Mouse (Mus musculus): ENCODE results near the gene Clk1. TPM values are rescaled to one million over a fixed set of nuclear protein-coding genes. Genes with fewer than 3 reads are reported as not detected.

Gene Clk1
- polyA plus RNA-seq, 1 experiment from 2014 or later, result 151 TPM

DNA sequence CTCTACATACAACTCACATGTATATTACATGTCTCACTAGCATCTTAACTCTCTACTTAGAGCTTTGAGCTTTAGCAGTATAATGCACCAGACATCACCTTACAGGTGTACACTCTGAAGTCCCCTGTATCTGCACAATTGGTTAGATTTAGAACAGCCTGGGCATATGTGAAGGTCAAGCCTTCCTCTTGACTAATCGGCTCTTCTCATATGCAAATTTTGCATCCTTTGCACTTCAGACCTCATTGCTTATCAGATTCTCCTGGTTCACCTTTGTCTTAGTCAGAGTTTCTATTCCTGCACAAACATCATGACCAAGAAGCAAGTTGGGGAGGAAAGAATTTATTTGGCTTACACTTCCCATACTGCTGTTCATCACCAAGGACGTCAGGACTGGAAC lies 54.1 kb downstream of the Clk1 start:
- Histone ChIP-seq H3K27ac (ENCODE audit: low read depth, low read length) (no peak overlapping the region), H3K4me2 (ENCODE audit: low read length) (no peak overlapping the region), H3K9ac (ENCODE audit: low read depth, low read length) (no peak overlapping the region), H3K4me1 (ENCODE audit: control insufficient read depth, insufficient read depth, low read depth, low read length) (no peaks in the 10 kb centered on the region), H3K36me3 (ENCODE audit: control insufficient read depth, insufficient read depth, low read length) (no peaks in the 10 kb centered on the region), H3K9me3 (ENCODE audit: control insufficient read depth, low read length) (no peaks in the 10 kb centered on the region), H3K4me3 (ENCODE audit: low read length) (no peak overlapping the region), H3K27me3 (replicated peaks; ENCODE audit: control insufficient read depth, insufficient read depth, low read length) (no peaks in the 10 kb centered on the region)
- no peak for ATAC-seq
- WGBS, result 71% methylated on average over 2 of the region's 2 CpGs

DNA sequence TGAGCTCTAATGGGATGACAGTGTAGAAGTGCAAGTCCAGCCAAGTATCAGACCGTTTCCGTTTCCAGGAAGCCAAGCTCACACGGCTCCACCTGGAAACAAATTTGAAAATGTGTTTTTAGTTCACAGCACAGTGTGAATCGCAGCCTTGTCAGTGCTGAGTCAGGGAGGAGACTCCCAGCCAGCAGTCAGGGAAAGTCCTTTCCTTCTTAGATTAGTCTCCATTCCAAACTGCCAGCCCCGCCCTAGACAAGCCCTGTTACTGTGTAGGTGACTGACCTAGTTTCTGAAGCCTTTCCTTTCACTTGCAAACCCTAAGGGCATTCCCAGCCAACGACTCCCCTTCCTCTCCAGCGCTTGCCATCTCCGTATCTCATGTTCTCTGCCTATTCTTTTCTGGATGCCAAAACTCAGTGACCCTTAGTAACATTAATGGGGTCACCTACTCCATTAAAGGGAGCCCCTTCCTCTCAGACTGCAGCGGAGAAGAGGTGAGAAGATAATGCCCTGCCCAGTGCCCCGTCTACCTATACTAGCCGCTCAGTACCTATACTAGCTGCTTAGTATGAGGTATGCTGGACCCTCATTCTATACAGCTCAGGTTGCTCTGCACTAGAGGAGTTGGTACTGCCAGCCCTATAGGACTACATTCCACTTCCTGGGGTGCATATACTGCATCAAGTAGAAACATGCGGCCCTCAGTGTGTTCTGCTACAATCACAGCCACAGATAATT lies 57.0 kb downstream of the Clk1 start:
- Histone ChIP-seq H3K36me3 (ENCODE audit: control insufficient read depth, insufficient read depth, low read length) (no peaks in the 10 kb centered on the region), H3K4me3 (ENCODE audit: low read length) (no peak overlapping the region), H3K9ac (ENCODE audit: low read depth, low read length) (no peak overlapping the region), H3K27ac (ENCODE audit: low read depth, low read length) (no peak overlapping the region), H3K27me3 (replicated peaks; ENCODE audit: control insufficient read depth, insufficient read depth, low read length) (no peaks in the 10 kb centered on the region), H3K4me1 (ENCODE audit: control insufficient read depth, insufficient read depth, low read depth, low read length) (no peaks in the 10 kb centered on the region), H3K9me3 (ENCODE audit: control insufficient read depth, low read length) (no peaks in the 10 kb centered on the region), H3K4me2 (ENCODE audit: low read length) (no peak overlapping the region)
- no peak for ATAC-seq
- 81% methylated on average over 12 of the region's 12 CpGs for WGBS

DNA sequence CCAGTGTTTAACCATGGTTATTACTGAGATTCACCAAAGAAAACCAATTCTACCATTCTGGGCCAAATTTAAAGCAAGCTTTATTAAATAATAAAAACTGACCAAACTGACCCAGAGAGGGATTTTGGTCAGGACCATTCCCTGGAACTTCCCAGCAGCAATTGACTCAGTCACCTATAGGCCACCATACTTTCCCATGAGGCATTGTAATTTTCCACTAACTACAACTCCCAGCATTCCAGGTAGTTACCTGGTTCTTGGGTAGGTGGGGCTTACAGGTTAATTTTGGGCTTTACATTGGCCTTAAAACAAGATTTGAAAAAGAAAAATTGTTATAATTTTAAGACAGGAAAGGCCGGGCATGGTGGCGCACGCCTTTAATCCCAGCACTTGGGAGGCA lies 58.0 kb downstream of the Clk1 start:
- 96% methylated on average over 3 of the region's 3 CpGs for WGBS
- no peak for ATAC-seq

DNA sequence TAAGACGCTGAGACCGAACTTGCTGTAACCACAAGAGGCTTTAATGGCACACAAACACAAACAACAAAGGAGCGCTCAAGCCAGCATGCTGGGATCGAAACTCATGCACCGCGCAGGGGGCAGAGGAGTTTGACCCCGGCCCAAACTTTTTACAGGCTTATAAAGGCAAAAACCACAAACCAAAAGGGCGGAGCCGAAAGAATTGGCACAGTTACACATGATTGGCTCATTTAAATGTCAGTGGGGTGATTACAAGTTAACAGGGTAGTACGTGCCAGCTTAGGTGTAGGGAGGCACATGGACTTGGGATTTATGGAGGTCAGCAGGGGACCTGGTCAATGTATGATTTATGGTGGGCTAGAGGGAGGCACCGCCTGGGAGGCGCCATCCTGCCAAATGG lies 59.3 kb downstream of the Clk1 start:
- Histone ChIP-seq H3K4me2 (ENCODE audit: low read length) (no peak overlapping the region), H3K9me3 (ENCODE audit: control insufficient read depth, low read length) (no peaks in the 10 kb centered on the region), H3K36me3 (ENCODE audit: control insufficient read depth, insufficient read depth, low read length) (no peaks in the 10 kb centered on the region), H3K9ac (ENCODE audit: low read depth, low read length) (no peak overlapping the region), H3K4me3 (ENCODE audit: low read length) (no peak overlapping the region), H3K4me1 (ENCODE audit: control insufficient read depth, insufficient read depth, low read depth, low read length) (no peaks in the 10 kb centered on the region), H3K27ac (ENCODE audit: low read depth, low read length) (no peak overlapping the region), H3K27me3 (replicated peaks; ENCODE audit: control insufficient read depth, insufficient read depth, low read length) (no peaks in the 10 kb centered on the region)
- ATAC-seq, result no peak
- 89% methylated on average over 12 of the region's 12 CpGs for WGBS

More for the DNA sequence above, 58.0 kb downstream of the Clk1 start:
- Histone ChIP-seq H3K4me2 (ENCODE audit: low read length) (no peak overlapping the region), H3K4me1 (ENCODE audit: control insufficient read depth, insufficient read depth, low read depth, low read length) (no peaks in the 10 kb centered on the region), H3K9ac (ENCODE audit: low read depth, low read length) (no peak overlapping the region), H3K27ac (ENCODE audit: low read depth, low read length) (no peak overlapping the region), H3K9me3 (ENCODE audit: control insufficient read depth, low read length) (no peaks in the 10 kb centered on the region), H3K27me3 (replicated peaks; ENCODE audit: control insufficient read depth, insufficient read depth, low read length) (no peaks in the 10 kb centered on the region), H3K4me3 (ENCODE audit: low read length) (no peak overlapping the region), H3K36me3 (ENCODE audit: control insufficient read depth, insufficient read depth, low read length) (no peaks in the 10 kb centered on the region)

DNA sequence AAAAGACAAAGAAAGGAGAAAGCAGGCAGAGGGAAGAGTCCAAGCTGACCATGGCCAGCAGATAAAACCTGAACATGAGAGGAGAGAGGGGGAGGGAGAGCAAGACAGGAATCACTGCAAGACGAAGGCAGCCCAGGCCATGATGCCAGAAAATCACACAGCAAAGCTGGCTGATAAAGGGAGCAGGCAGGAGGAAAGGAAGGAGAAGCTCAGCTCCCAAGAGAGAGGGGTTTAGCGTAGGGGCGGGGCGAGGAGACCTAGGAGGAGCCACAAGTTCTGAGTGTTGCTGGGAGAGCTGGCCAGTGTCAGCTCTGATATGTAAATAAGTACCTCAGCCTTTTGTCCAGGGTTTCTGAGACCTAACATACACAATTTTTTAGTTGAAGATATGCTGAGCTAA lies 61.6 kb downstream of the Clk1 start:
- no peak for ATAC-seq
- Histone ChIP-seq H3K9ac (ENCODE audit: low read depth, low read length) (no peak overlapping the region), H3K4me3 (ENCODE audit: low read length) (no peak overlapping the region), H3K27ac (ENCODE audit: low read depth, low read length) (no peak overlapping the region), H3K4me2 (ENCODE audit: low read length) (no peak overlapping the region), H3K36me3 (ENCODE audit: control insufficient read depth, insufficient read depth, low read length) (no peaks in the 10 kb centered on the region), H3K27me3 (replicated peaks; ENCODE audit: control insufficient read depth, insufficient read depth, low read length) (no peaks in the 10 kb centered on the region), H3K9me3 (ENCODE audit: control insufficient read depth, low read length) (no peaks in the 10 kb centered on the region), H3K4me1 (ENCODE audit: control insufficient read depth, insufficient read depth, low read depth, low read length) (no peaks in the 10 kb centered on the region)
- 58% methylated on average over 4 of the region's 4 CpGs for WGBS

Other genes with a start within 250 kb of the Clk1 start
- 0.29 and 0.59 TPM in 2 replicates for gene Aox4, start 213.7 kb downstream of the Clk1 start, polyA plus RNA-seq (2015; fragmentation: Nextera tagmentation; extraction: Ambion mirVana)
- 0.02 and 0.09 TPM in 2 replicates for gene Aox2, start 145.7 kb downstream of the Clk1 start, polyA plus RNA-seq (2015; fragmentation: Nextera tagmentation; extraction: Ambion mirVana)
- 322 TPM in 2 replicates for gene Bzw1, start 31.2 kb downstream of the Clk1 start, polyA plus RNA-seq (2015; fragmentation: Nextera tagmentation; extraction: Ambion mirVana)
- 49.6 and 50.7 TPM in 2 replicates for gene Nif3l1, start 21.1 kb upstream of the Clk1 start, polyA plus RNA-seq (2015; fragmentation: Nextera tagmentation; extraction: Ambion mirVana)
- 47.7 and 51.0 TPM in 2 replicates for gene Ppil3, start 21.4 kb upstream of the Clk1 start, polyA plus RNA-seq (2015; fragmentation: Nextera tagmentation; extraction: Ambion mirVana)
- gene Orc2, start 81.0 kb upstream of the Clk1 start, polyA plus RNA-seq (2015; fragmentation: Nextera tagmentation; extraction: Ambion mirVana), result 18.9 and 20.5 TPM in 2 replicates
- 16.7 and 17.7 TPM in 2 replicates for gene Fam126b, start 162.3 kb upstream of the Clk1 start, polyA plus RNA-seq (2015; fragmentation: Nextera tagmentation; extraction: Ambion mirVana)
- gene Ndufb3, start 162.3 kb upstream of the Clk1 start, polyA plus RNA-seq (2015; fragmentation: Nextera tagmentation; extraction: Ambion mirVana), result 167 and 196 TPM in 2 replicates

All from hindbrain, embryonic 16.5 days (tissue).